Mouse (Mus musculus) layer of hippocampus, adult 18-20 months (tissue): Measurements from ENCODE around the gene Gm10324. TPM values are rescaled to one million over a fixed set of nuclear protein-coding genes. Genes with fewer than 3 reads are reported as not detected.
"Not testable (repeated sequence)": the region's sequence is repeated elsewhere in the genome, so short reads cannot be mapped to it uniquely, and the experiment has no call there.

ENCODE experiments used
- DNase-seq, 2 experiments: peaks; one replicate each; pipeline ENCODE4 v3.0.0; 2022; ENCODE audit warnings: low spot score in 2 of 2
- long read RNA-seq: library from polyadenylated mRNA; stranded (forward); transcript quantifications from one replicate; pipeline ENCODE4 v2.0.0, GENCODE M21; 2021
- total RNA-seq, 2 experiments: library from RNA; stranded (reverse); gene quantifications; 2 replicates each; pipeline ENCODE4 v1.2.3; 2021

Gm10324 gene
- not detected for total RNA-seq
- long read RNA-seq, result 0 reads

GRCm38 (mm10) chr13:66119247-66119646 lies at the start of gene Gm10324:
TSS of gene Gm10324 (plus strand) at chr13:66119547.
- not testable (repeated sequence) for DNase-seq

Other genes starting within 250 kb of the Gm10324 start
- not detected for gene Gm10772, start 108.0 kb downstream of the Gm10324 start, total RNA-seq